In the genomic region with DNA sequence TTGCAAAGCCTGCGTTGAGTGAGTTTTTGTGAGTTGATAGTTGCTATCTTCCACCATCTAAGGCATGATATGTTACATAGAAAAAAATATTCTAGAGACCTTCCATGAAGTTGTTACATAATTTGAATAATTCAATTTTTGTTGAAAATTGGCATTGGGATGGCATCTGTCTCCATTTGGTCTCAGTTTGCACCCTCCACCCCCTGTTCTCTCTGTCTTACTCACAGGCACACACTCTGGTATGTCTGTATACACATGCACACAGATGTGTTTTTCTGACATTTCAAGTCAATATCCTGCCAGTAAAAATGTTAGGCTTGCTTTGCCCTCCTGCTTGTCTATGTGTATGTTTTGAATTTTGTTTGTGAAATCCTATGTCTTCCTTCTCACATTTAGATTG, we compare ENCODE assay signal across 16 mouse cellular contexts.
"Had no signal": no experiment of that assay in that cellular context is flagged by ENCODE, and none has a peak within 500 bp of the region (broad histone marks: within the 10 kb centered on the region; RNA-seq: fewer than 3 reads in every experiment).

No protein-coding gene starts in this region.

- H3K27ac ChIP-seq: macrophage; midbrain, embryonic 13.5 days; midbrain, embryonic 15.5 days; neural tube, embryonic 13.5 days; neural tube, embryonic 15.5 days had no signal

- DNase-seq: lung, adult 18-20 months; lung, embryonic 14.5 days; lung, postnatal 10 days; right cerebral cortex, adult 18-20 months; right cerebral cortex, postnatal 25 days; right cerebral cortex, postnatal 4 days; spleen, adult 18-20 months; thymus, adult 2 months; thymus, postnatal 25 days; thymus, postnatal 4 days had no signal

- H3K4me3 ChIP-seq: megakaryocyte, embryonic 14.5 days; midbrain, embryonic 13.5 days; midbrain, embryonic 15.5 days; neural tube, embryonic 13.5 days; neural tube, embryonic 15.5 days had no signal
